Mouse (Mus musculus): Measurements from ENCODE around the gene Supt3.

Supt3 gene

GRCm38 (mm10) chr17:45057780-45058179, 280.8 kb downstream of the Supt3 start:
- no peak for DNase-seq (ENCODE audit: low read depth)

- DNase-seq (ENCODE audit: low read depth), result no peak
Observed at GRCm38 (mm10) chr17:45058566-45059363, 281.8 kb downstream of the Supt3 start.

- no peak for DNase-seq (ENCODE audit: low read depth)
Observed at GRCm38 (mm10) chr17:45063776-45064175, 286.8 kb downstream of the Supt3 start.

- DNase-seq (ENCODE audit: low read depth), result peak; percentile 60
Observed at GRCm38 (mm10) chr17:45065465-45065864, 288.5 kb downstream of the Supt3 start.

- no peak for DNase-seq (ENCODE audit: low read depth)
Observed at GRCm38 (mm10) chr17:45067441-45067840, 290.5 kb downstream of the Supt3 start.

- no peak for DNase-seq (ENCODE audit: low read depth)
Observed at GRCm38 (mm10) chr17:45068321-45068720, 291.4 kb downstream of the Supt3 start.

GRCm38 (mm10) chr17:45072495-45073347, 295.8 kb downstream of the Supt3 start:
- no peak for DNase-seq (ENCODE audit: low read depth)

GRCm38 (mm10) chr17:45073348-45073634, 296.3 kb downstream of the Supt3 start:
- no peak for DNase-seq (ENCODE audit: low read depth)

GRCm38 (mm10) chr17:45073779-45074178, 296.8 kb downstream of the Supt3 start:
- no peak for DNase-seq (ENCODE audit: low read depth)

GRCm38 (mm10) chr17:45076951-45077350, 300.0 kb downstream of the Supt3 start:
- DNase-seq (ENCODE audit: low read depth), result no peak

- DNase-seq (ENCODE audit: low read depth), result no peak
Observed at GRCm38 (mm10) chr17:45077921-45078640, 301.1 kb downstream of the Supt3 start.

- DNase-seq (ENCODE audit: low read depth), result no peak
Observed at GRCm38 (mm10) chr17:45081521-45081920, 304.6 kb downstream of the Supt3 start.

- no peak for DNase-seq (ENCODE audit: low read depth)
Observed at GRCm38 (mm10) chr17:45081955-45082475, 305.1 kb downstream of the Supt3 start.

- DNase-seq (ENCODE audit: low read depth), result no peak
Observed at GRCm38 (mm10) chr17:45086361-45086760, 309.4 kb downstream of the Supt3 start.

GRCm38 (mm10) chr17:45087022-45087421, 310.1 kb downstream of the Supt3 start:
- DNase-seq (ENCODE audit: low read depth), result no peak

GRCm38 (mm10) chr17:45101064-45101463, 324.1 kb downstream of the Supt3 start:
- no peak for DNase-seq (ENCODE audit: low read depth)

GRCm38 (mm10) chr17:45115386-45115785, 338.4 kb downstream of the Supt3 start:
- peak; percentile 67 for DNase-seq (ENCODE audit: low read depth)

- peak; percentile 14 for DNase-seq (ENCODE audit: low read depth)
Observed at GRCm38 (mm10) chr17:45118565-45119471, 341.9 kb downstream of the Supt3 start.

GRCm38 (mm10) chr17:45119609-45120201, 342.8 kb downstream of the Supt3 start:
- no peak for DNase-seq (ENCODE audit: low read depth)

- DNase-seq (ENCODE audit: low read depth), result no peak
Observed at GRCm38 (mm10) chr17:45123856-45124255, 346.9 kb downstream of the Supt3 start.

GRCm38 (mm10) chr17:45128611-45129010, 351.7 kb downstream of the Supt3 start:
- no peak for DNase-seq (ENCODE audit: low read depth)
